Mouse (Mus musculus) megakaryocyte, embryonic 14.5 days (primary cell): Measurements from ENCODE around the gene Ric8a.

Experiments
- FLI1 ChIP-seq: IDR thresholded peaks from 2 replicates; pipeline ENCODE4 v1.6.1; 2012; ENCODE audit warnings: low read length, inconsistent platforms, mixed read lengths
- GATA1 ChIP-seq: IDR thresholded peaks from 3 replicates; pipeline ENCODE4 v1.6.1; 2012; ENCODE audit warnings: mixed read lengths, low read length, inconsistent platforms, borderline replicate concordance

DNA sequence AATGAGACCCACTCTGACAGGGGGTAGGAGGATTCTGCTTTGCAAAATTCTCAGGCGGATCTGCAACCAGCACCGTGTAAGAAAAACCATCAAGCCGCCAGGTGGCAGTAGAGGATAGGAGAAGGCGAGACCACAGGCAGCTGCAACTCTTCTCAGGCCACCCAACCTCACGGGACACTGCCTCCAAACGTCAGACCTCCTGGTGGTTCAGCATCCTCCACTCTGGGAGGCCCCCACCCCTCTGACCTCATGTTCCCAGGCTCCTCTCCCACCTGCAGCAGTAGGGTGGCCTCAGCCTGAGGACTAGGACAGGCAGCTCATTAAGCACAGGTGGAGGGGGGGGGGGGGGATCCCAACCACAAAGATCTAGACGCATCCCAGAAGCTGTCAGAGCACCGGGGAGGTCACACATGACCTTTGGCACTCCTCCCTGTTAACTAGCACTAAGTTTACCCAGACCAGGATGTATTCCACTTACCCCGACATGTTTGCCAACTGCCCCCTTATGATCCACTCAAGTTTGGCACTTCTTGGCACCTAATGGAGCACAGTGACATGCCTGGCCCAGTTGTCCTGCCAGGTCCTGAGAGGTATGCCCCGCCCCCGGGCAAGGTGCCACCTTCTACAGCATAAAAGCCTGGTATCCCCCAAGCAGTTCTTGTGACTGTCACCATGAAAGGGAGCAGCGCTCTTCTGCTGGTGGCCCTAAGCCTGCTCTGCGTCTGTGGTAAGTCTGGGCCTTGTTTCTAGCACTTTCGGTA, 11.7 kb upstream of the Ric8a start, which contains the start of gene Scgb1c1:
- no peak for TF ChIP-seq GATA1
- TF ChIP-seq FLI1: no peak
